Mouse (Mus musculus): Measurements from ENCODE around the gene Mgat4a. TPM values are rescaled to one million over a fixed set of nuclear protein-coding genes. Genes with fewer than 3 reads are reported as not detected.

Gene Mgat4a
- total and polyA plus RNA-seq, 3 experiments: 4.5 to 11.8 (median 8.7) TPM

- Histone ChIP-seq H3K4me3 (no peak overlapping the region), H3K9ac (ENCODE audit: low read depth, low read length) (no peak overlapping the region), H3K79me2 (replicated peaks; ENCODE audit: control insufficient read depth, insufficient read depth, low read length) (no peaks in the 10 kb centered on the region), H3K36me3 (ENCODE audit: control insufficient read depth, insufficient read depth, low read length) (peaks cover 3% of the 10 kb centered on the region; the same call in 1 of the 2 replicates), H3K27me3 (ENCODE audit: control insufficient read depth, insufficient read depth, low read length) (no peaks in the 10 kb centered on the region), H3K27ac (no peak overlapping the region; the same call in 1 of the 2 replicates), H3K4me1 (ENCODE audit: control insufficient read depth, insufficient read depth, low read length) (peaks cover 6% of the 10 kb centered on the region)
- intact Hi-C loops (cut with DNase I): loop anchor here (10.0 kb wide), 1 partner anchor 60 kb away; no protein-coding TSS in a partner anchor
- TF ChIP-seq EP300 (IDR thresholded peaks at IDR 0.05; ENCODE audit: insufficient read depth, low read depth, low read length): no peak
- TF ChIP-seq POLR2A (IDR thresholded peaks at IDR 0.05; ENCODE audit: insufficient read depth, low read depth, low read length): no peak
- TF ChIP-seq CTCF (IDR thresholded peaks at IDR 0.05): no peak
- DNase-seq: no peak
- 80% methylated on average over 6 of the region's 6 CpGs for WGBS
Measured at GRCm38 (mm10) chr1:37474634-37475190, 66.1 kb downstream of the Mgat4a start.

GRCm38 (mm10) chr1:37474046-37474445 is 66.8 kb downstream of the Mgat4a start:
- Histone ChIP-seq H3K27me3 (ENCODE audit: control insufficient read depth, insufficient read depth, low read length) (no peaks in the 10 kb centered on the region), H3K79me2 (replicated peaks; ENCODE audit: control insufficient read depth, insufficient read depth, low read length) (no peaks in the 10 kb centered on the region), H3K36me3 (ENCODE audit: control insufficient read depth, insufficient read depth, low read length) (peaks cover 3% of the 10 kb centered on the region; the same call in 1 of the 2 replicates), H3K9ac (ENCODE audit: low read depth, low read length) (no peak overlapping the region), H3K4me3 (no peak overlapping the region), H3K4me1 (ENCODE audit: control insufficient read depth, insufficient read depth, low read length) (peaks cover 6% of the 10 kb centered on the region), H3K27ac (no peak overlapping the region; the same call in 1 of the 2 replicates)
- intact Hi-C loops (cut with DNase I): loop anchor here (10.0 kb wide), 1 partner anchor 61 kb away; no protein-coding TSS in a partner anchor
- no peak for TF ChIP-seq CTCF (IDR thresholded peaks at IDR 0.05)
- TF ChIP-seq POLR2A (IDR thresholded peaks at IDR 0.05; ENCODE audit: insufficient read depth, low read depth, low read length): no peak
- no peak for TF ChIP-seq EP300 (IDR thresholded peaks at IDR 0.05; ENCODE audit: insufficient read depth, low read depth, low read length)
- DNase-seq: peak in 1 of 2 experiments; percentile 48
- WGBS: 39% methylated on average over 8 of the region's 8 CpGs

GRCm38 (mm10) chr1:37473251-37473650 is 67.6 kb downstream of the Mgat4a start:
- intact Hi-C loops (cut with DNase I): loop anchor here (10.0 kb wide), 1 partner anchor 62 kb away; no protein-coding TSS in a partner anchor

GRCm38 (mm10) chr1:37471179-37472148 is 69.4 kb downstream of the Mgat4a start:
- Histone ChIP-seq H3K9ac (ENCODE audit: low read depth, low read length) (no peak overlapping the region), H3K79me2 (replicated peaks; ENCODE audit: control insufficient read depth, insufficient read depth, low read length) (no peaks in the 10 kb centered on the region; the same call in 1 of the 2 replicates), H3K36me3 (ENCODE audit: control insufficient read depth, insufficient read depth, low read length) (peaks cover 3% of the 10 kb centered on the region), H3K4me1 (ENCODE audit: control insufficient read depth, insufficient read depth, low read length) (peaks cover 3% of the 10 kb centered on the region), H3K4me3 (no peak overlapping the region), H3K27me3 (ENCODE audit: control insufficient read depth, insufficient read depth, low read length) (no peaks in the 10 kb centered on the region), H3K27ac (no peak overlapping the region)
- intact Hi-C loops (cut with DNase I): loop anchor here (2.0 to 10.0 kb wide), 2 partner anchors 63 to 163 kb away; no protein-coding TSS in a partner anchor
- no peak for TF ChIP-seq EP300 (IDR thresholded peaks at IDR 0.05; ENCODE audit: insufficient read depth, low read depth, low read length)
- TF ChIP-seq POLR2A (IDR thresholded peaks at IDR 0.05; ENCODE audit: insufficient read depth, low read depth, low read length): no peak
- TF ChIP-seq CTCF (IDR thresholded peaks at IDR 0.05): peak; percentile 60
- no peak for DNase-seq
- 73% methylated on average over 6 of the region's 6 CpGs for WGBS

More at GRCm38 (mm10) chr1:37473251-37473650, 67.6 kb downstream of the Mgat4a start:
- no peak for DNase-seq
- Histone ChIP-seq H3K4me1 (ENCODE audit: control insufficient read depth, insufficient read depth, low read length) (peaks cover 4% of the 10 kb centered on the region), H3K27me3 (ENCODE audit: control insufficient read depth, insufficient read depth, low read length) (no peaks in the 10 kb centered on the region), H3K79me2 (replicated peaks; ENCODE audit: control insufficient read depth, insufficient read depth, low read length) (no peaks in the 10 kb centered on the region; the same call in 1 of the 2 replicates), H3K4me3 (no peak overlapping the region), H3K27ac (no peak overlapping the region), H3K9ac (ENCODE audit: low read depth, low read length) (no peak overlapping the region), H3K36me3 (ENCODE audit: control insufficient read depth, insufficient read depth, low read length) (peaks cover 3% of the 10 kb centered on the region)
- TF ChIP-seq EP300 (IDR thresholded peaks at IDR 0.05; ENCODE audit: insufficient read depth, low read depth, low read length) (no peak), POLR2A (IDR thresholded peaks at IDR 0.05; ENCODE audit: insufficient read depth, low read depth, low read length) (no peak), CTCF (IDR thresholded peaks at IDR 0.05) (no peak)
- 86% methylated on average over 10 of the region's 10 CpGs for WGBS

GRCm38 (mm10) chr1:37469007-37469406 is 71.8 kb downstream of the Mgat4a start:
- TF ChIP-seq CTCF (IDR thresholded peaks at IDR 0.05): no peak
- H3K27ac ChIP-seq: no peak overlapping the region
- no peak overlapping the region for H3K9ac ChIP-seq (ENCODE audit: low read depth, low read length)
- WGBS: 91% methylated on average over 5 of the region's 5 CpGs
- intact Hi-C loops (cut with DNase I): no loop called here
- H3K27me3 ChIP-seq (ENCODE audit: control insufficient read depth, insufficient read depth, low read length): no peaks in the 10 kb centered on the region
- no peaks in the 10 kb centered on the region; the same call in 1 of the 2 replicates for H3K36me3 ChIP-seq (ENCODE audit: control insufficient read depth, insufficient read depth, low read length)
- no peaks in the 10 kb centered on the region; the same call in 1 of the 2 replicates for H3K79me2 ChIP-seq (replicated peaks; ENCODE audit: control insufficient read depth, insufficient read depth, low read length)
- H3K4me3 ChIP-seq: no peak overlapping the region
- no peak for DNase-seq
- H3K4me1 ChIP-seq (ENCODE audit: control insufficient read depth, insufficient read depth, low read length): peaks cover 1% of the 10 kb centered on the region; the same call in 1 of the 2 replicates
